Mouse (Mus musculus) forebrain, embryonic 10.5 days (tissue): ENCODE measurements around the gene Svip. TPM values are rescaled to one million over a fixed set of nuclear protein-coding genes. Genes with fewer than 3 reads are reported as not detected.

Source experiments
- DNase-seq: peaks from one replicate; pipeline ENCODE4 v3.0.0-alpha.2; 2017; ENCODE audit warnings: low spot score; ENCODE audit errors: extremely low spot score
- H3K27ac ChIP-seq: fragments of 300-500 bp; sonication (generic); 2 replicates; pipeline ENCODE4 v1.5.1; 2016; ENCODE audit warnings: mild to moderate bottlenecking
- H3K27me3 ChIP-seq: fragments of 300-500 bp; sonication (generic); 2 replicates; pipeline ENCODE4 v1.6.1; 2016; ENCODE audit warnings: mild to moderate bottlenecking; ENCODE audit not compliant: poor library complexity, severe bottlenecking
- H3K36me3 ChIP-seq: fragments of 300-500 bp; sonication (generic); replicated peaks from 2 replicates; pipeline ENCODE4 v1.6.1; 2016; ENCODE audit warnings: mild to moderate bottlenecking, moderate library complexity
- H3K4me1 ChIP-seq: fragments of 300-500 bp; sonication (generic); 2 replicates; pipeline ENCODE4 v1.6.1; 2016
- H3K4me3 ChIP-seq: fragments of 300-500 bp; sonication (generic); 2 replicates; pipeline ENCODE4 v1.5.1; 2016; ENCODE audit warnings: mild to moderate bottlenecking, moderate library complexity
- H3K9me3 ChIP-seq: fragments of 300-500 bp; sonication (generic); 2 replicates; pipeline ENCODE4 v1.6.1; 2016; ENCODE audit warnings: mild to moderate bottlenecking, moderate library complexity
- WGBS: fragments of 180-500 bp; shearing (Covaris S2); methylation state at CpG from one replicate; pipeline ENCODE4 v1.1.7; 2016; 5-methylcytosine and 5-hydroxymethylcytosine counted together
- polyA plus RNA-seq: library from polyadenylated mRNA; unstranded; fragments of >200 nt; fragmentation: Nextera tagmentation; extraction: Ambion mirVana; gene quantifications from 2 replicates; pipeline ENCODE4 v1.2.1, GENCODE M21; 2016

The Svip gene
- polyA plus RNA-seq, 1 experiment from 2014 or later, result 9.9 TPM

- no peak overlapping the region for H3K4me3 ChIP-seq
- H3K27ac ChIP-seq, result no peak overlapping the region
- peaks cover 4% of the 10 kb centered on the region; the same call in 1 of the 2 replicates for H3K36me3 ChIP-seq
- WGBS, result 55% methylated on average over 9 of the region's 9 CpGs
- H3K9me3 ChIP-seq, result no peaks in the 10 kb centered on the region
- peaks cover 16% of the 10 kb centered on the region for H3K4me1 ChIP-seq
- H3K27me3 ChIP-seq, result no peaks in the 10 kb centered on the region
- DNase-seq, result no peak
Measured at GRCm38 (mm10) chr7:51955424-51956041, 50.3 kb downstream of the Svip start.

Other genes starting within 250 kb of the Svip start
- gene Gas2, start 144.0 kb downstream of the Svip start, polyA plus RNA-seq, result 25.1 and 27.6 TPM in 2 replicates
- 6.6 and 6.9 TPM in 2 replicates for gene Fancf, start 143.8 kb downstream of the Svip start, polyA plus RNA-seq
- gene 1700015G11Rik, start 9.7 kb upstream of the Svip start, polyA plus RNA-seq, result not detected in 2 replicates